Mouse (Mus musculus) neural tube, embryonic 11.5 days (tissue): ENCODE measurements around the gene Mrpl23. TPM values are rescaled to one million over a fixed set of nuclear protein-coding genes. Genes with fewer than 3 reads are reported as not detected.

Source experiments
- ATAC-seq: fragments of 200-750 bp; cut with Nextera tagmentation; 2 replicates; pipeline ENCODE4 v1.8.0; 2017; ENCODE audit warnings: moderate number of reproducible peaks, mild to moderate bottlenecking, moderate TSS enrichment, moderate library complexity; ENCODE audit not compliant: insufficient read depth, low FRiP score, low TSS enrichment
- DNase-seq: peaks from one replicate; pipeline ENCODE4 v3.0.0-alpha.2; 2015; ENCODE audit warnings: low spot score
- H3K27ac ChIP-seq: fragments of 300-500 bp; sonication (generic); 2 replicates; pipeline ENCODE4 v1.5.1; 2014; ENCODE audit warnings: low read depth, mild to moderate bottlenecking, low read length
- H3K27me3 ChIP-seq: fragments of 300-500 bp; sonication (generic); 2 replicates; pipeline ENCODE4 v1.6.1; 2014; ENCODE audit warnings: mild to moderate bottlenecking, low read length, mixed read lengths; ENCODE audit not compliant: control insufficient read depth, insufficient read depth
- H3K36me3 ChIP-seq: fragments of 300-500 bp; sonication (generic); 2 replicates; pipeline ENCODE4 v1.6.1; 2014; ENCODE audit warnings: mild to moderate bottlenecking, low read length, moderate library complexity, mixed read lengths; ENCODE audit not compliant: control insufficient read depth, insufficient read depth
- H3K4me1 ChIP-seq: fragments of 300-500 bp; sonication (generic); 2 replicates; pipeline ENCODE4 v1.6.1; 2014; ENCODE audit warnings: low read length, mixed read lengths; ENCODE audit not compliant: control insufficient read depth, insufficient read depth
- H3K4me2 ChIP-seq: fragments of 300-500 bp; sonication (generic); 2 replicates; pipeline ENCODE4 v1.6.1; 2014; ENCODE audit warnings: low read depth, mild to moderate bottlenecking, moderate library complexity
- H3K4me3 ChIP-seq: fragments of 300-500 bp; sonication (generic); 2 replicates; pipeline ENCODE4 v1.5.1; 2014; ENCODE audit warnings: low read depth, low read length
- H3K9ac ChIP-seq: fragments of 300-500 bp; sonication (generic); 2 replicates; pipeline ENCODE4 v1.6.1; 2014; ENCODE audit warnings: mild to moderate bottlenecking, low read length
- H3K9me3 ChIP-seq: fragments of 300-500 bp; sonication (generic); 2 replicates; pipeline ENCODE4 v1.6.1; 2016; ENCODE audit warnings: low read length; ENCODE audit not compliant: control insufficient read depth
- WGBS: fragments of 180-500 bp; shearing (Covaris S2); extraction: QIAGEN DNeasy Blood & Tissue Kit; methylation state at CpG from one replicate; pipeline ENCODE4 v1.1.7; 2014; 5-methylcytosine and 5-hydroxymethylcytosine counted together
- polyA plus RNA-seq: library from polyadenylated mRNA; unstranded; fragments of >200 nt; fragmentation: Nextera tagmentation; extraction: Ambion mirVana; gene quantifications from 2 replicates; pipeline ENCODE4 v1.2.1, GENCODE M21; 2014

Mrpl23 gene
- polyA plus RNA-seq, 1 experiment from 2014 or later: 10.6 TPM

GRCm38 (mm10) chr7:142560942-142561855 is 28.7 kb downstream of the Mrpl23 start:
- Histone ChIP-seq H3K9ac (no peak overlapping the region), H3K36me3 (no peaks in the 10 kb centered on the region), H3K4me1 (peaks cover 32% of the 10 kb centered on the region), H3K4me3 (no peak overlapping the region), H3K27me3 (no peaks in the 10 kb centered on the region), H3K27ac (no peak overlapping the region), H3K4me2 (no peak overlapping the region), H3K9me3 (no peaks in the 10 kb centered on the region)
- DNase-seq: no peak
- WGBS: 29% methylated on average over 18 of the region's 18 CpGs
- ATAC-seq: no peak

DNA sequence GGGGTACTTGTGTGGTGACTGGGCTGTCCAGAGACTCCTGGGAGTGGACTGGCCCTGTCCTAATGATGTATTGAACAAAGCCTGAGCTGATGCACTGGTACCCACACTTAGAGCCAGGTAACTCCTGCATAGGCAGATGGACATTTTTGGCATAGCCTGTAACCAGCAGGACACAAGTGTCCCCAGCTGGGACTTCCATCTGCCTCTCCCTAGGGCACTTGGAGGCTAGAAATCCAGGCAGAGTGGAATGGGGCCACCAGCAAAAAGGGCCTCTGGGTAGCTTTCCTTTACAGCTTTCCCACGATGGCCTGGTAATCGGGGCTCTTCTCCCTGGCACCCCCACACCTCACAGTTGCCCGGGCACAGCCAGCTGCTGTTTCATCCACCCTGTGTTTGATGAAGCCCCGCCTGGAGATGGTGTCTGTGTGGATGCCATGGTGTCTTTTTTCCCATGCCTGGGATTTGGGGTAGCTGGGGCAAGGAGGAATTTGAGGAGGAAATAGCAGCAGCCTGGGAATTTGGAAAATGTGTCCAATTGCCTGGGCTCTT is 29.4 kb downstream of the Mrpl23 start:
- no peaks in the 10 kb centered on the region for H3K36me3 ChIP-seq
- DNase-seq: no peak
- H3K4me1 ChIP-seq: peaks cover 32% of the 10 kb centered on the region
- WGBS: 62% methylated on average over 4 of the region's 4 CpGs
- H3K27me3 ChIP-seq: no peaks in the 10 kb centered on the region
- no peak overlapping the region for H3K4me2 ChIP-seq
- H3K9me3 ChIP-seq: no peaks in the 10 kb centered on the region
- no peak for ATAC-seq
- H3K4me3 ChIP-seq: no peak overlapping the region
- H3K27ac ChIP-seq: 0 out of 2 replicates have a peak overlapping the region, but pooled peaks have one; percentile 9
- no peak overlapping the region for H3K9ac ChIP-seq

- no peaks in the 10 kb centered on the region for H3K9me3 ChIP-seq
- H3K27me3 ChIP-seq: no peaks in the 10 kb centered on the region
- no peak overlapping the region for H3K9ac ChIP-seq
- H3K4me2 ChIP-seq: no peak overlapping the region
- DNase-seq: no peak
- WGBS: 20% methylated on average over 6 of the region's 6 CpGs
- no peak for ATAC-seq
- H3K27ac ChIP-seq: no peak overlapping the region
- H3K36me3 ChIP-seq: no peaks in the 10 kb centered on the region
- H3K4me1 ChIP-seq: peaks cover 32% of the 10 kb centered on the region
- no peak overlapping the region for H3K4me3 ChIP-seq
Measured at GRCm38 (mm10) chr7:142563168-142563567, 30.7 kb downstream of the Mrpl23 start.

DNA sequence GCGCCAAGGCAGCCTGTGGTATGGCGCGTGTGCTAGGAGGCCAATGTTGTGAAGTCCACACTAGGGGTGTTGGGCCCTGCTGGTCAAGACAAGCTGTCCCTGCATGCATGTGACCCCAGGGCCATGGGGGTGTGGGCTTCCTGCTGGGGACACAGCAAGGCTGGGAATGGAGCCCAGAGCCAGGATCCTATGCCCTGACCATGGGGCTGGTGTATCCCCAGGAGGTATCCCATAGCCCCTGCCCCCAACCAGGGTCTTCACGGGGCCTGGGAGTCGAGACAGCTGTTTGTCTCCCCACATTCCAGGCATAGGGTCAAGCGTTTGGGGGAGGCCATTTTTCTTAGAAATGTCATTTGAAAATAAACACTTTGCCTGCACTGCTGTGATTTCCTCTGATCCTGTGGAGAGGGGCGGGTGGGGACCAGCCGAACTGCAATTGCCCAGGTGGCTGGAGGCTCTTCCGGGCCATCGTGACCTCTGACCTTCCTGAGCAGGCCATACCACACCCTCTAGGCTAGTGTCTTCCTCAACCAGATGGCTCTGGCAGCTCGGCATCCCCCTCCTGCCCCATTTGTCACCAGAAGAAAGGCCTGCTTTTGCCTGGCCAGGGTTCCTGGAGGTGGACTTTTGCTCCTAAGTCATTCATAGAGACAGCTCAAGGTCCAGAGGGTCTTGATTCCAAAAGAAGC is 32.6 kb downstream of the Mrpl23 start:
- H3K4me3 ChIP-seq: no peak overlapping the region
- no peak overlapping the region for H3K9ac ChIP-seq
- H3K4me1 ChIP-seq: peaks cover 36% of the 10 kb centered on the region
- no peaks in the 10 kb centered on the region for H3K27me3 ChIP-seq
- ATAC-seq (no peak), DNase-seq (no peak)
- H3K9me3 ChIP-seq: no peaks in the 10 kb centered on the region
- H3K27ac ChIP-seq: no peak overlapping the region
- WGBS: 39% methylated on average over 11 of the region's 11 CpGs
- no peaks in the 10 kb centered on the region for H3K36me3 ChIP-seq
- H3K4me2 ChIP-seq: no peak overlapping the region

DNA sequence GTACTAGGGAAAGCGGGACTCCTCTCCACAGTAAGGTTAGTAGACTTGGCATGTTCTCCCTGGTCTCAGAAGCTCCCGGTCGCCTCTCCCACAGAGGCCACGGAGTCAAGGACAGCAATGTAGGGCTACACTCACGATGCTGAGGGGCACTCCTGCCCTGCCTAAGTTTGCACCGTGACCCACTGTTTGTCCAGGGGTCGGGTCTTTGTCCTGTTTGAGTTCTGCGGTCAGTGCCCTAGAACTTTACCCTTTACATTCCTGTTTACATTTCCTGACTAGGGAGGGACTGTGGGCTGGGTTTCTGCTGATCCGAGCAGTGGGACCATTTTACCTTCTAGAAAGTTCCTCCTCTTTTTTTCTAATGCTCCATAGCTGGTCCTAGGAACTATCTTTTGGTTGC is 34.0 kb downstream of the Mrpl23 start:
- Histone ChIP-seq H3K4me2 (no peak overlapping the region), H3K27ac (no peak overlapping the region; the same call in 1 of the 2 replicates), H3K27me3 (no peaks in the 10 kb centered on the region), H3K9ac (no peak overlapping the region), H3K4me3 (no peak overlapping the region), H3K4me1 (peaks cover 32% of the 10 kb centered on the region), H3K36me3 (no peaks in the 10 kb centered on the region), H3K9me3 (no peaks in the 10 kb centered on the region)
- WGBS: 82% methylated on average over 9 of the region's 9 CpGs
- ATAC-seq: no peak
- no peak for DNase-seq

- Histone ChIP-seq H3K27ac (no peak overlapping the region), H3K9ac (no peak overlapping the region), H3K4me3 (no peak overlapping the region), H3K36me3 (no peaks in the 10 kb centered on the region), H3K4me1 (peaks cover 35% of the 10 kb centered on the region), H3K27me3 (no peaks in the 10 kb centered on the region), H3K9me3 (no peaks in the 10 kb centered on the region), H3K4me2 (no peak overlapping the region)
- ATAC-seq (no peak), DNase-seq (no peak)
- 43% methylated on average over 8 of the region's 8 CpGs for WGBS
Measured at GRCm38 (mm10) chr7:142568985-142569384, 36.5 kb downstream of the Mrpl23 start.

DNA sequence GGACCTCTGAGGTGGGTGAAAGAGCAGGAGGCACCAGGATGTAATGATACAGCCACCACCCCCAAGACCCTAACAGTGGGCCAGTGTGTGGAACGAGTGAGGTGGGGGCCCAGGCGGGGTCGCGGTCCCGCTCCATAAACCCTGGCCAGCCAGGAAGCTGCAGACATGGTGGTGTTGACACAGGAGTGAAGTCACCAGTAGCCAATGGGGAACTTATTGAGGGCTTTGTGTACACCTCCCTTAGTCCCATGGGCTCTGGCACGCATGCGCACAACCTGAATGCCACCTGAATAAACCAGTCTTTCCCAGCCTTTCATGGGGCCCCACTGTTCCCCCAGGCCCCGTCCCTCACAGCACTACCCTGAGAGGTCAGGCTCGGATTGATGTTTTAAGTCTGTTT is 38.1 kb downstream of the Mrpl23 start:
- no peak for ATAC-seq
- no peaks in the 10 kb centered on the region for H3K9me3 ChIP-seq
- WGBS: 65% methylated on average over 9 of the region's 9 CpGs
- no peak overlapping the region for H3K4me3 ChIP-seq
- DNase-seq: peak; percentile 64
- H3K27ac ChIP-seq: peak overlapping the region; percentile 66; the same call in 1 of the 2 replicates
- H3K36me3 ChIP-seq: no peaks in the 10 kb centered on the region
- H3K4me2 ChIP-seq: no peak overlapping the region
- H3K9ac ChIP-seq: no peak overlapping the region
- H3K4me1 ChIP-seq: peaks cover 28% of the 10 kb centered on the region
- H3K27me3 ChIP-seq: no peaks in the 10 kb centered on the region

- 65% methylated on average over 16 of the region's 16 CpGs for WGBS
- DNase-seq: no peak
- Histone ChIP-seq H3K27me3 (no peaks in the 10 kb centered on the region), H3K36me3 (no peaks in the 10 kb centered on the region), H3K4me3 (no peak overlapping the region), H3K9me3 (no peaks in the 10 kb centered on the region), H3K4me1 (peaks cover 28% of the 10 kb centered on the region), H3K9ac (no peak overlapping the region), H3K27ac (peak overlapping the region; percentile 70), H3K4me2 (no peak overlapping the region)
- ATAC-seq: no peak
Measured at GRCm38 (mm10) chr7:142571458-142572220, 39.2 kb downstream of the Mrpl23 start.
